8 mouse cellular contexts compared by ENCODE assay signal in genomic region chr5:129602071-129602487, GRCm38 (mm10). TPM values are rescaled to one million over a fixed set of nuclear protein-coding genes. Genes with fewer than 3 reads are reported as not detected.
DNase-seq lines count a peak whose midpoint lies in the region; ATAC-seq and TF ChIP-seq lines count a peak whose summit lies in the region.

No protein-coding gene starts in this region.

- H3K9ac ChIP-seq in forebrain, embryonic 11.5 days (ENCODE audit: low read length) = no peak overlapping the region
- no peak overlapping the region for H3K9ac ChIP-seq in forebrain, embryonic 15.5 days (replicated peaks)
- no peak overlapping the region for H3K9ac ChIP-seq in stomach, postnatal 0 days (ENCODE audit: low read length)

- H3K36me3 ChIP-seq in forebrain, embryonic 11.5 days (ENCODE audit: control insufficient read depth, insufficient read depth, low read length) = no peaks in the 10 kb centered on the region; the same call in 1 of the 2 replicates
- H3K36me3 ChIP-seq in forebrain, embryonic 15.5 days = peaks cover 54% of the 10 kb centered on the region
- H3K36me3 ChIP-seq in thymus, adult 2 months (ENCODE audit: control insufficient read depth, insufficient read depth, low read length) = no peaks in the 10 kb centered on the region
- H3K36me3 ChIP-seq in kidney, adult 2 months (ENCODE audit: control insufficient read depth, insufficient read depth, low read length) = no peaks in the 10 kb centered on the region
- no peaks in the 10 kb centered on the region for H3K36me3 ChIP-seq in stomach, postnatal 0 days (ENCODE audit: control insufficient read depth, insufficient read depth, low read length)

- no peak overlapping the region for H3K4me3 ChIP-seq in forebrain, embryonic 11.5 days (ENCODE audit: low read depth, low read length)
- H3K4me3 ChIP-seq in forebrain, embryonic 15.5 days = no peak overlapping the region
- H3K4me3 ChIP-seq in thymus, adult 2 months (ENCODE audit: control insufficient read depth, insufficient read depth, low read length) = no peak overlapping the region
- H3K4me3 ChIP-seq in kidney, adult 2 months (ENCODE audit: insufficient read depth, low read depth, low read length) = no peak overlapping the region
- H3K4me3 ChIP-seq in stomach, postnatal 0 days (ENCODE audit: low read depth, low read length) = no peak overlapping the region

- no peaks in the 10 kb centered on the region for H3K4me1 ChIP-seq in forebrain, embryonic 11.5 days (replicated peaks; ENCODE audit: control insufficient read depth, insufficient read depth, low read length)
- no peaks in the 10 kb centered on the region for H3K4me1 ChIP-seq in forebrain, embryonic 15.5 days
- no peaks in the 10 kb centered on the region for H3K4me1 ChIP-seq in thymus, adult 2 months (replicated peaks; ENCODE audit: control insufficient read depth, insufficient read depth, low read length)
- no peaks in the 10 kb centered on the region for H3K4me1 ChIP-seq in kidney, adult 2 months (ENCODE audit: control insufficient read depth, insufficient read depth, low read length)
- no peaks in the 10 kb centered on the region for H3K4me1 ChIP-seq in stomach, postnatal 0 days (replicated peaks; ENCODE audit: control insufficient read depth, insufficient read depth)

- H3K27ac ChIP-seq in forebrain, embryonic 11.5 days (ENCODE audit: low read depth, low read length) = no peak overlapping the region
- H3K27ac ChIP-seq in forebrain, embryonic 15.5 days (replicated peaks) = no peak overlapping the region
- H3K27ac ChIP-seq in thymus, adult 2 months (ENCODE audit: control insufficient read depth, insufficient read depth, low read length) = no peak overlapping the region
- H3K27ac ChIP-seq in kidney, adult 2 months (ENCODE audit: insufficient read depth, low read depth, low read length) = no peak overlapping the region
- no peak overlapping the region for H3K27ac ChIP-seq in stomach, postnatal 0 days (replicated peaks)

- DNase-seq in forebrain, embryonic 11.5 days (ENCODE audit: low spot score) = no peak
- DNase-seq in thymus, adult 2 months = peak; percentile 9
- no peak for DNase-seq in thymus, adult 18-20 months
- DNase-seq in kidney, adult 2 months = peak; percentile 58
- DNase-seq in stomach, postnatal 0 days (ENCODE audit: low spot score) = peak; percentile 35
- no peak for DNase-seq in layer of hippocampus, adult 9-10 months (ENCODE audit: low spot score)
- DNase-seq in left cerebral cortex, adult 9 months (ENCODE audit: low spot score in 2 of 2) = no peak

- no peak for ATAC-seq in forebrain, embryonic 11.5 days (replicated peaks; ENCODE audit: low FRiP score)
- no peak for ATAC-seq in forebrain, embryonic 15.5 days (replicated peaks)
- ATAC-seq in stomach, postnatal 0 days (ENCODE audit: low FRiP score, low TSS enrichment) = 0 out of 2 replicates have a peak, but pooled peaks have one; percentile 16

- H3K4me2 ChIP-seq in forebrain, embryonic 11.5 days (ENCODE audit: low read depth, low read length, severe bottlenecking) = peak overlapping the region; percentile 11; the same call in 1 of the 2 replicates
- H3K4me2 ChIP-seq in forebrain, embryonic 15.5 days (replicated peaks) = no peak overlapping the region
- no peak overlapping the region for H3K4me2 ChIP-seq in stomach, postnatal 0 days (replicated peaks; ENCODE audit: low read depth)

- TF ChIP-seq EP300 in stomach, postnatal 0 days (optimal IDR thresholded peaks at IDR 0.05) = no peak

- H3K9me3 ChIP-seq in forebrain, embryonic 11.5 days (ENCODE audit: control insufficient read depth, low read length) = no peaks in the 10 kb centered on the region
- H3K9me3 ChIP-seq in forebrain, embryonic 15.5 days = no peaks in the 10 kb centered on the region
- H3K9me3 ChIP-seq in stomach, postnatal 0 days (ENCODE audit: control insufficient read depth, low read length) = no peaks in the 10 kb centered on the region

- H3K27me3 ChIP-seq in forebrain, embryonic 11.5 days (ENCODE audit: control insufficient read depth, insufficient read depth, low read length) = no peaks in the 10 kb centered on the region
- no peaks in the 10 kb centered on the region for H3K27me3 ChIP-seq in forebrain, embryonic 15.5 days
- no peaks in the 10 kb centered on the region for H3K27me3 ChIP-seq in thymus, adult 2 months (ENCODE audit: control insufficient read depth, insufficient read depth, low read length)
- H3K27me3 ChIP-seq in kidney, adult 2 months (replicated peaks; ENCODE audit: control insufficient read depth, insufficient read depth, low read length) = no peaks in the 10 kb centered on the region
- no peaks in the 10 kb centered on the region for H3K27me3 ChIP-seq in stomach, postnatal 0 days (ENCODE audit: control insufficient read depth, insufficient read depth, low read length)

- TF ChIP-seq CTCF in thymus, adult 2 months (IDR thresholded peaks at IDR 0.05; ENCODE audit: borderline replicate concordance, control insufficient read depth, extremely low read depth, insufficient read depth, low read length, poor library complexity) = no peak
- TF ChIP-seq CTCF in kidney, adult 2 months (conservative IDR thresholded peaks at IDR 0.05; ENCODE audit: insufficient read depth, insufficient read length, low read depth, low read length) = peak; percentile 45
- peak; percentile 56 for TF ChIP-seq CTCF in stomach, postnatal 0 days (IDR thresholded peaks at IDR 0.05; ENCODE audit: low read depth)

- 36% methylated on average over 16 of the region's 16 CpGs for WGBS in forebrain, embryonic 11.5 days
- 24% methylated on average over 16 of the region's 16 CpGs for WGBS in forebrain, embryonic 15.5 days
- WGBS in thymus, adult 2 months = 83% methylated on average over 16 of the region's 16 CpGs
- 46% methylated on average over 16 of the region's 16 CpGs for WGBS in kidney, adult 2 months
- WGBS in stomach, postnatal 0 days = 42% methylated on average over 16 of the region's 16 CpGs

- TF ChIP-seq POLR2A in thymus, adult 2 months (IDR thresholded peaks at IDR 0.05; ENCODE audit: control insufficient read depth, extremely low read depth, insufficient read depth, low read length, poor library complexity) = no peak
- no peak for TF ChIP-seq POLR2A in kidney, adult 2 months (IDR thresholded peaks at IDR 0.05; ENCODE audit: low read depth, low read length)

RNA-seq across cellular contexts. Expression of gene Mmp17, which starts 18.1 kb away (rescaled TPM):
- polyA plus RNA-seq in forebrain, embryonic 11.5 days (2014; fragmentation: Nextera tagmentation; extraction: Ambion mirVana) = 6.5 and 8.4 TPM in 2 replicates
- 17.9 and 20.2 TPM in 2 replicates for polyA plus RNA-seq in forebrain, embryonic 15.5 days (2015; fragmentation: Nextera tagmentation; extraction: Ambion mirVana)
- 3.4 and 3.5 TPM in 2 replicates for polyA plus RNA-seq in thymus, adult 2 months (2012; rRNA removed)
- polyA plus RNA-seq in kidney, adult 2 months (2012; rRNA removed) = 1.6 and 2.5 TPM in 2 replicates
- polyA plus RNA-seq in stomach, postnatal 0 days (2015; fragmentation: Nextera tagmentation; extraction: Ambion mirVana) = 2.2 and 2.6 TPM in 2 replicates

Comparison
In these comparisons a context has a peak if more than half of its experiments do, and no peak if none do; other contexts are left out.
1. DNase-seq: peak in thymus, adult 2 months (single experiment), kidney, adult 2 months (single experiment) and stomach, postnatal 0 days (single experiment); none in forebrain, embryonic 11.5 days (single experiment), thymus, adult 18-20 months (0 of 2), layer of hippocampus, adult 9-10 months (single experiment) and left cerebral cortex, adult 9 months (0 of 2).